In the genomic region with DNA sequence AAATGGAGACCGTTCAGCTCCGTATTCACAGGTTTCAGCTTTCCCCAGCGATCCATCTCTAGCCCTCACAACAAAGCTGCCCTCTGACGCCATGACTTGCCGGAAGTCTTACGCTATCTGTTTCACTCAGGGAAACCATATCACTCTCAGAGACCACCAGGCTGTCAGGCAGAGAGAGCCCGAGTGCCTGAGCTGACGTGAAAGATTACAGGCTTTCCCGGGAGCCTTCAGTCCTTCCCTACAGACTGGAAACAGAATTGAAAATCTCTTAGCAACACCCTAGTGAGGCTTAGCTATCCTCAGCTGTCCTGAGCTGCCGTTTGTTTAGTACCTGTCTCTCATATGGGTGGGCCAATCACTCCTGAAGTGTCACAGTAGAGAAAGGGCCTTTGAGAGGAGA, we compare ENCODE assay signal across 18 mouse cellular contexts. TPM values are rescaled to one million over a fixed set of nuclear protein-coding genes. Genes with fewer than 3 reads are reported as not detected.
DNase-seq lines count a peak whose midpoint lies in the region; ATAC-seq and TF ChIP-seq lines count a peak whose summit lies in the region.
"Had no signal": no experiment of that assay in that cellular context is flagged by ENCODE, and none has a peak within 500 bp of the region (broad histone marks: within the 10 kb centered on the region; RNA-seq: fewer than 3 reads in every experiment).

No protein-coding gene starts in this region.

- no peaks in the 10 kb centered on the region for H3K36me3 ChIP-seq in heart, embryonic 12.5 days
- H3K36me3 ChIP-seq in midbrain, embryonic 12.5 days = no peaks in the 10 kb centered on the region
- no peaks in the 10 kb centered on the region for H3K36me3 ChIP-seq in lung, postnatal 0 days (ENCODE audit: insufficient read depth, low read length)
- H3K36me3 ChIP-seq: limb, embryonic 12.5 days; stomach, embryonic 15.5 days had no signal

- no peak for TF ChIP-seq CTCF in lung, postnatal 0 days (IDR thresholded peaks at IDR 0.05)

- intact Hi-C loops in heart, postnatal 36 days (cut with DNase I) = no loop called here

- DNase-seq in heart, postnatal 36 days = no peak
- DNase-seq in urinary bladder, postnatal 14 days (ENCODE audit: low spot score) = peak; percentile 0
- no peak for DNase-seq in urinary bladder, postnatal 25 days (ENCODE audit: low spot score)
- DNase-seq in lung, postnatal 0 days (ENCODE audit: low spot score) = no peak
- no peak for DNase-seq in frontal cortex, postnatal 10 days (ENCODE audit: low spot score in 2 of 2)
- DNase-seq: kidney, adult 11 months; kidney, postnatal 36 days; lung, adult 2 months; right cerebral cortex, postnatal 4 days; thymus, postnatal 25 days had no signal

- H3K4me3 ChIP-seq in heart, embryonic 12.5 days = no peak overlapping the region
- no peak overlapping the region for H3K4me3 ChIP-seq in midbrain, embryonic 12.5 days
- no peak overlapping the region for H3K4me3 ChIP-seq in lung, postnatal 0 days (ENCODE audit: low read depth, low read length)
- H3K4me3 ChIP-seq: limb, embryonic 12.5 days; stomach, embryonic 15.5 days had no signal

- peak overlapping the region; percentile 26 for H3K4me2 ChIP-seq in heart, embryonic 12.5 days
- H3K4me2 ChIP-seq in midbrain, embryonic 12.5 days (replicated peaks) = no peak overlapping the region
- H3K4me2 ChIP-seq in lung, postnatal 0 days (replicated peaks; ENCODE audit: low read depth, low read length) = no peak overlapping the region
- H3K4me2 ChIP-seq: limb, embryonic 12.5 days; stomach, embryonic 15.5 days had no signal

- TF ChIP-seq EP300 in lung, postnatal 0 days (IDR thresholded peaks at IDR 0.05) = no peak

- H3K27me3 ChIP-seq in heart, embryonic 12.5 days (replicated peaks) = no peaks in the 10 kb centered on the region
- H3K27me3 ChIP-seq in midbrain, embryonic 12.5 days = peaks cover 7% of the 10 kb centered on the region; the same call in 1 of the 2 replicates
- no peaks in the 10 kb centered on the region for H3K27me3 ChIP-seq in lung, postnatal 0 days (replicated peaks; ENCODE audit: insufficient read depth, low read length)
- H3K27me3 ChIP-seq: stomach, embryonic 15.5 days had no signal

- no peaks in the 10 kb centered on the region; the same call in 1 of the 2 replicates for H3K9me3 ChIP-seq in heart, embryonic 12.5 days (replicated peaks)
- no peaks in the 10 kb centered on the region for H3K9me3 ChIP-seq in midbrain, embryonic 12.5 days
- H3K9me3 ChIP-seq in lung, postnatal 0 days (ENCODE audit: low read length) = no peaks in the 10 kb centered on the region
- H3K9me3 ChIP-seq: limb, embryonic 12.5 days; stomach, embryonic 15.5 days had no signal

- no peak overlapping the region for H3K27ac ChIP-seq in heart, embryonic 12.5 days (ENCODE audit: poor library complexity, severe bottlenecking)
- no peak overlapping the region for H3K27ac ChIP-seq in midbrain, embryonic 12.5 days (replicated peaks)
- H3K27ac ChIP-seq in lung, postnatal 0 days (ENCODE audit: low read length) = no peak overlapping the region
- H3K27ac ChIP-seq: limb, embryonic 12.5 days; stomach, embryonic 15.5 days had no signal

- ATAC-seq in heart, embryonic 12.5 days (ENCODE audit: insufficient number of reproducible peaks, low FRiP score) = no peak
- peak; percentile 72 for ATAC-seq in midbrain, embryonic 12.5 days (ENCODE audit: low FRiP score, low read depth)
- no peak for ATAC-seq in lung, postnatal 0 days
- ATAC-seq: activated CD4-positive, CD25-positive, alpha-beta regulatory T cell, adult 4 months had no signal

- H3K9ac ChIP-seq in heart, embryonic 12.5 days = no peak overlapping the region
- no peak overlapping the region for H3K9ac ChIP-seq in midbrain, embryonic 12.5 days (replicated peaks)
- H3K9ac ChIP-seq in lung, postnatal 0 days (replicated peaks; ENCODE audit: low read depth) = no peak overlapping the region
- H3K9ac ChIP-seq: limb, embryonic 12.5 days; stomach, embryonic 15.5 days had no signal

- H3K4me1 ChIP-seq in heart, embryonic 12.5 days (replicated peaks) = peaks cover 17% of the 10 kb centered on the region
- no peaks in the 10 kb centered on the region; the same call in 1 of the 2 replicates for H3K4me1 ChIP-seq in midbrain, embryonic 12.5 days
- H3K4me1 ChIP-seq in lung, postnatal 0 days (ENCODE audit: insufficient read depth, low read depth, low read length) = no peaks in the 10 kb centered on the region
- H3K4me1 ChIP-seq: limb, embryonic 12.5 days; stomach, embryonic 15.5 days had no signal

- WGBS in heart, embryonic 12.5 days = 16% methylated on average over 10 of the region's 10 CpGs
- WGBS in midbrain, embryonic 12.5 days = 41% methylated on average over 10 of the region's 10 CpGs
- WGBS in lung, postnatal 0 days = 35% methylated on average over 10 of the region's 10 CpGs

RNA-seq across cellular contexts. Expression of a gene that starts 54.6 kb away (rescaled TPM):
- not detected in 2 replicates for polyA plus RNA-seq in heart, embryonic 12.5 days (2016; fragmentation: Nextera tagmentation; extraction: Ambion mirVana)
- not detected for total RNA-seq in heart, postnatal 36 days (2021)
- polyA plus RNA-seq in midbrain, embryonic 12.5 days (2016; fragmentation: Nextera tagmentation; extraction: Ambion mirVana) = not detected in 2 replicates
- not detected in 2 replicates for polyA plus RNA-seq in lung, postnatal 0 days (2015; fragmentation: Nextera tagmentation; extraction: Ambion mirVana)
- total RNA-seq: adrenal gland, postnatal 4 days; gastrocnemius, postnatal 4 days had no signal
- polyA plus RNA-seq: activated CD4-positive, CD25-positive, alpha-beta regulatory T cell, adult 4 months; hindbrain, embryonic 11.5 days; limb, embryonic 12.5 days; lung, adult 2 months; stomach, embryonic 15.5 days had no signal
